Mouse (Mus musculus) liver, postnatal 0 days (tissue): ENCODE data around the gene Stx17. TPM values are rescaled to one million over a fixed set of nuclear protein-coding genes. Genes with fewer than 3 reads are reported as not detected.

Source experiments
- ATAC-seq: fragments of 200-750 bp; cut with Nextera tagmentation; 2 replicates; pipeline ENCODE4 v1.8.0; 2017; ENCODE audit warnings: mild to moderate bottlenecking, moderate library complexity
- DNase-seq: peaks from one replicate; pipeline ENCODE4 v3.0.0-alpha.2; 2016
- H3K27ac ChIP-seq: fragments of 300-500 bp; sonication (generic); 2 replicates; pipeline ENCODE4 v1.5.1; 2014; ENCODE audit warnings: antibody characterized with exemption, moderate library complexity, mild to moderate bottlenecking, low read depth
- H3K27me3 ChIP-seq: fragments of 300-500 bp; sonication (generic); 2 replicates; pipeline ENCODE4 v1.6.1; 2014; ENCODE audit warnings: low read length, control low read depth, mixed read lengths; ENCODE audit not compliant: insufficient read depth
- H3K36me3 ChIP-seq: fragments of 300-500 bp; sonication (generic); replicated peaks from 2 replicates; pipeline ENCODE4 v1.6.1; 2014; ENCODE audit warnings: mild to moderate bottlenecking, control low read depth, low read length, moderate library complexity, mixed read lengths; ENCODE audit not compliant: insufficient read depth
- H3K4me1 ChIP-seq: fragments of 300-500 bp; sonication (generic); 2 replicates; pipeline ENCODE4 v1.6.1; 2014; ENCODE audit warnings: antibody characterized with exemption, mild to moderate bottlenecking, control low read depth; ENCODE audit not compliant: insufficient read depth
- H3K4me2 ChIP-seq: fragments of 300-500 bp; sonication (generic); 2 replicates; pipeline ENCODE4 v1.6.1; 2014; ENCODE audit warnings: low read depth, mild to moderate bottlenecking, low read length, moderate library complexity, mixed read lengths
- H3K4me3 ChIP-seq: fragments of 300-500 bp; sonication (generic); 2 replicates; pipeline ENCODE4 v1.5.1; 2014; ENCODE audit warnings: low read depth, low read length
- H3K9ac ChIP-seq: fragments of 300-500 bp; sonication (generic); replicated peaks from 2 replicates; pipeline ENCODE4 v1.6.1; 2014; ENCODE audit warnings: mild to moderate bottlenecking, moderate library complexity
- H3K9me3 ChIP-seq: fragments of 300-500 bp; sonication (generic); 2 replicates; pipeline ENCODE4 v1.6.1; 2016; ENCODE audit warnings: mild to moderate bottlenecking, control low read depth, low read length, mixed read lengths
- CTCF ChIP-seq: sonication (generic); IDR thresholded peaks from 2 replicates; pipeline ENCODE4 v1.5.1; 2016; ENCODE audit warnings: antibody characterized with exemption, low read depth
- EP300 ChIP-seq: IDR thresholded peaks from 2 replicates; pipeline ENCODE4 v1.6.1; 2016; ENCODE audit warnings: antibody characterized with exemption, low read depth, mild to moderate bottlenecking
- WGBS: fragments of 180-500 bp; shearing (Covaris S2); extraction: QIAGEN DNeasy Blood & Tissue Kit; methylation state at CpG from one replicate; pipeline ENCODE4 v1.1.7; 2014; ENCODE audit not compliant: insufficient replicate concordance; 5-methylcytosine and 5-hydroxymethylcytosine counted together
- polyA plus RNA-seq: library from polyadenylated mRNA; unstranded; fragments of >200 nt; fragmentation: Nextera tagmentation; extraction: Ambion mirVana; gene quantifications from 2 replicates; pipeline ENCODE4 v1.2.1, GENCODE M21; 2015

Gene Stx17
- polyA plus RNA-seq, 1 experiment from 2014 or later, result 13.0 TPM

DNA sequence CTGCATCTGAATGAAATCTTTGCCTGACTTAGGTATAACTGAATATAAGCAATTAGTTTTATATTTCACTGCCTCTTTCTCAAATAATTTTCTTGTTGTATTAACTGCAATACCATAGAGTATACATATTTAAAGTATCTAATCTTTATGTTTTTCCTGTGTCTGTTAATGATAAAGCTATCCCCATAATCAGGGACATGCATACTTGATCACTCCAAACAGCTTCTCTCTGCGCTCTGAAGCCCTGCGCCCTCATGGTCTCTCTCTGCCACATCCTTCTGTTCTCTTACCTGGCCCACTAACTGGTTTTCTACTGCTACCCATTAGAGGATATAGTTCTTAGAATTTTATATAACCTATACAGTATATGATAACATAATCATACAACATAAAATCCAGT lies 24.8 kb downstream of the Stx17 start:
- Histone ChIP-seq H3K27ac (no peak overlapping the region), H3K27me3 (no peaks in the 10 kb centered on the region), H3K4me1 (peaks cover 4% of the 10 kb centered on the region; the same call in 1 of the 2 replicates), H3K4me3 (no peak overlapping the region), H3K36me3 (no peaks in the 10 kb centered on the region; the same call in 1 of the 2 replicates), H3K4me2 (no peak overlapping the region), H3K9me3 (no peaks in the 10 kb centered on the region), H3K9ac (no peak overlapping the region)
- ATAC-seq (no peak), DNase-seq (no peak)
- TF ChIP-seq EP300 (peak; percentile 32; the same call in 1 of the 2 replicates), CTCF (no peak)
- WGBS, result 57% methylated on average over 2 of the region's 2 CpGs

- no peak for ATAC-seq
- no peak for TF ChIP-seq EP300
- no peak for TF ChIP-seq CTCF
- WGBS, result 89% methylated on average over 5 of the region's 5 CpGs
Measured at GRCm38 (mm10) chr4:48153229-48153628, 28.5 kb downstream of the Stx17 start.

GRCm38 (mm10) chr4:48155864-48156263 lies 31.1 kb downstream of the Stx17 start:
- peak; percentile 57 for ATAC-seq

More at GRCm38 (mm10) chr4:48153229-48153628, 28.5 kb downstream of the Stx17 start:
- Histone ChIP-seq H3K9me3 (no peaks in the 10 kb centered on the region), H3K4me2 (no peak overlapping the region), H3K4me1 (peaks cover 4% of the 10 kb centered on the region; the same call in 1 of the 2 replicates), H3K27ac (no peak overlapping the region), H3K4me3 (no peak overlapping the region), H3K27me3 (no peaks in the 10 kb centered on the region), H3K9ac (no peak overlapping the region), H3K36me3 (no peaks in the 10 kb centered on the region; the same call in 1 of the 2 replicates)
- no peak for DNase-seq

GRCm38 (mm10) chr4:48160386-48160785 lies 35.7 kb downstream of the Stx17 start:
- no peak overlapping the region for H3K4me3 ChIP-seq
- H3K9me3 ChIP-seq, result no peaks in the 10 kb centered on the region
- peaks cover 4% of the 10 kb centered on the region for H3K4me1 ChIP-seq
- no peak overlapping the region for H3K4me2 ChIP-seq
- TF ChIP-seq CTCF (no peak), EP300 (0 out of 2 replicates have a peak, but pooled peaks have one; percentile 25)
- 66% methylated on average over 4 of the region's 4 CpGs for WGBS
- peaks cover 16% of the 10 kb centered on the region for H3K36me3 ChIP-seq
- H3K9ac ChIP-seq, result no peak overlapping the region
- DNase-seq, result no peak
- no peaks in the 10 kb centered on the region for H3K27me3 ChIP-seq
- ATAC-seq, result peak; percentile 49; the same call in 1 of the 2 replicates
- no peak overlapping the region for H3K27ac ChIP-seq

More at GRCm38 (mm10) chr4:48155864-48156263, 31.1 kb downstream of the Stx17 start:
- no peak overlapping the region for H3K4me2 ChIP-seq
- H3K27ac ChIP-seq, result no peak overlapping the region
- H3K36me3 ChIP-seq, result peaks cover 7% of the 10 kb centered on the region; the same call in 1 of the 2 replicates
- H3K27me3 ChIP-seq, result no peaks in the 10 kb centered on the region
- no peak for DNase-seq
- no peak overlapping the region for H3K9ac ChIP-seq
- peaks cover 7% of the 10 kb centered on the region for H3K4me1 ChIP-seq
- TF ChIP-seq CTCF (no peak), EP300 (no peak)
- no peaks in the 10 kb centered on the region for H3K9me3 ChIP-seq
- 83% methylated on average over 1 of the region's 1 CpGs for WGBS
- no peak overlapping the region for H3K4me3 ChIP-seq

- Histone ChIP-seq H3K27me3 (no peaks in the 10 kb centered on the region), H3K9ac (no peak overlapping the region), H3K9me3 (no peaks in the 10 kb centered on the region), H3K36me3 (peaks cover 21% of the 10 kb centered on the region), H3K4me1 (peaks cover 4% of the 10 kb centered on the region), H3K4me2 (no peak overlapping the region), H3K4me3 (no peak overlapping the region), H3K27ac (no peak overlapping the region)
- 71% methylated on average over 5 of the region's 5 CpGs for WGBS
- no peak for ATAC-seq
- DNase-seq, result no peak
- TF ChIP-seq CTCF, result no peak
- no peak for TF ChIP-seq EP300
Measured at GRCm38 (mm10) chr4:48163851-48164250, 39.1 kb downstream of the Stx17 start.

- no peak overlapping the region for H3K4me3 ChIP-seq
- no peaks in the 10 kb centered on the region for H3K27me3 ChIP-seq
- TF ChIP-seq CTCF (no peak), EP300 (no peak)
- no peak for ATAC-seq
- no peak overlapping the region for H3K27ac ChIP-seq
- H3K9me3 ChIP-seq, result no peaks in the 10 kb centered on the region
- WGBS, result 87% methylated on average over 3 of the region's 3 CpGs
- H3K9ac ChIP-seq, result no peak overlapping the region
- DNase-seq, result no peak
- H3K36me3 ChIP-seq, result no peaks in the 10 kb centered on the region
- H3K4me1 ChIP-seq, result no peaks in the 10 kb centered on the region
- H3K4me2 ChIP-seq, result no peak overlapping the region
Measured at GRCm38 (mm10) chr4:48175666-48176065, 51.0 kb downstream of the Stx17 start.

GRCm38 (mm10) chr4:48180922-48181321 lies 56.2 kb downstream of the Stx17 start:
- TF ChIP-seq CTCF, result no peak
- TF ChIP-seq EP300, result no peak
- H3K27ac ChIP-seq, result no peak overlapping the region
- H3K9me3 ChIP-seq, result no peaks in the 10 kb centered on the region
- no peaks in the 10 kb centered on the region for H3K27me3 ChIP-seq
- no peak overlapping the region for H3K4me2 ChIP-seq
- ATAC-seq, result no peak
- no peak overlapping the region for H3K9ac ChIP-seq
- no peak for DNase-seq
- no peaks in the 10 kb centered on the region for H3K4me1 ChIP-seq
- 75% methylated on average over 2 of the region's 2 CpGs for WGBS
- peaks cover 13% of the 10 kb centered on the region for H3K36me3 ChIP-seq
- H3K4me3 ChIP-seq, result no peak overlapping the region
